Mouse (Mus musculus) G1E (cell line): ENCODE results near the gene Pfn3.

Experiments
- CTCF ChIP-seq: IDR thresholded peaks from 2 replicates; pipeline ENCODE4 v1.5.1; 2012; ENCODE audit warnings: low read depth, low read length, inconsistent platforms, mixed read lengths
- GATA1 ChIP-seq: IDR thresholded peaks from 2 replicates; pipeline ENCODE4 v1.6.1; 2012; ENCODE audit warnings: borderline replicate concordance, low read length, inconsistent platforms, mixed read lengths
- GATA2 ChIP-seq: IDR thresholded peaks from 2 replicates; pipeline ENCODE4 v1.6.1; 2012; ENCODE audit warnings: low read depth, low read length, inconsistent platforms, borderline replicate concordance

- TF ChIP-seq CTCF (no peak), GATA2 (no peak), GATA1 (no peak)
Measured at GRCm38 (mm10) chr13:55449205-55449604, 34.2 kb upstream of the Pfn3 start.
